Mouse (Mus musculus) testis, adult 2 months (tissue): ENCODE data around the gene Snap47.

ENCODE experiments used
- CTCF ChIP-seq: fragments of 200-500 bp; IDR thresholded peaks from 2 replicates; pipeline ENCODE4 v1.5.1; 2012; ENCODE audit warnings: low read depth, mild to moderate bottlenecking, inconsistent platforms, low read length, moderate library complexity; ENCODE audit not compliant: control insufficient read depth, insufficient read depth, insufficient replicate concordance
- POLR2A ChIP-seq: fragments of 200-500 bp; IDR thresholded peaks from 2 replicates; pipeline ENCODE4 v1.6.1; 2012; ENCODE audit warnings: low read depth, mild to moderate bottlenecking, inconsistent platforms, low read length, moderate library complexity; ENCODE audit not compliant: control insufficient read depth

DNA sequence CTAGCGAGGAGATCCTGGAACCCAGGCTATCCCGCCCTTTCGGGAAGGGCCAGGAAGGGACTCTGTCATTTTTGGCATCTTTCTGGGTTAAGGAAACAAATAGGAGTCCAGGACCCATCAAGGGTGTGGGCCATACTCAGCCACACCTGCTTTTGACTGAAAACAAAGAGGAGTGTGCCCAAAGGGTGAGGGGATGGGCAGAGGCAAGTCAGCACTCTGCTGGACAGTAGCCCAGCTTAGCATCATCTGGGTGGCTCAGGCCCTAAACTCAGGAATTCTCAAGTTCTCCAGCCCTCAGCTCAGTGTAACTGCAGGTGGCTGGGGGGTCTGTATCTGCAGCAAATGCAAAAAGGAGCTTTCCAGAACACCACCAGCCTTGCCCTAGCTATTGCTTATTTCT lies 73.0 kb downstream of the Snap47 start:
- TF ChIP-seq CTCF (no peak), POLR2A (no peak)
